Mouse (Mus musculus): ENCODE results near the gene Gm3776.

GRCm38 (mm10) chr9:78208956-78209355 is 48.0 kb upstream of the Gm3776 start:
- TF ChIP-seq CTCF (IDR thresholded peaks at IDR 0.05; ENCODE audit: low read depth) = no peak
- TF ChIP-seq EP300 (IDR thresholded peaks at IDR 0.05; ENCODE audit: low read depth) = no peak
